Mouse (Mus musculus): ENCODE measurements around the gene 4930452B06Rik.

GRCm38 (mm10) chr14:8686185-8686584 lies 20.1 kb upstream of the 4930452B06Rik start:
- TF ChIP-seq EP300 (optimal IDR thresholded peaks at IDR 0.05), result no peak
- TF ChIP-seq CTCF (IDR thresholded peaks at IDR 0.05; ENCODE audit: low read depth), result no peak
